Mouse (Mus musculus) fibroblast of lung, adult 2 months (primary cell): ENCODE data around the gene Trarg1.

Experiments
- DNase-seq: peaks from one replicate; pipeline ENCODE4 v3.0.0-alpha.2; 2011; ENCODE audit warnings: low read depth

The Trarg1 gene

DNA sequence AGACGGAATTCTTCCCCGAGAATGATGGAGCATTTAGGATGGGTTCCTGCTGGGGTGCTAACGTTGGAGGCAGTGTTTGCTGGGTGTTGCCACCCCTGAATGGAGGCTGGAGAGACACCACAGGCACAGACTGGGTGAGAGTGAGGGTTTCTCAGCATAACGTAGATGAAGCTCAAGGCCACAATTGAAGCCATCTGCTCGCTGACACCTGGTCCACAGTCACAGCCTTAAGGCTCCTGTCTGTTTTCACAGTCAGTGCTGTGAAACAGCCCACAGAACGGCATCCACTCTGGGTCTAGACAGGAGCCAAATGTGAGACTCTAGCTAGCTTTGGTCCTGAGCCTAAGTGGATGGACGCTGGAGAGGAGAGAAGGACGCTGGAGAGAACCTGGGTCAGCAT, 5.4 kb upstream of the Trarg1 start:
- no peak for DNase-seq

DNA sequence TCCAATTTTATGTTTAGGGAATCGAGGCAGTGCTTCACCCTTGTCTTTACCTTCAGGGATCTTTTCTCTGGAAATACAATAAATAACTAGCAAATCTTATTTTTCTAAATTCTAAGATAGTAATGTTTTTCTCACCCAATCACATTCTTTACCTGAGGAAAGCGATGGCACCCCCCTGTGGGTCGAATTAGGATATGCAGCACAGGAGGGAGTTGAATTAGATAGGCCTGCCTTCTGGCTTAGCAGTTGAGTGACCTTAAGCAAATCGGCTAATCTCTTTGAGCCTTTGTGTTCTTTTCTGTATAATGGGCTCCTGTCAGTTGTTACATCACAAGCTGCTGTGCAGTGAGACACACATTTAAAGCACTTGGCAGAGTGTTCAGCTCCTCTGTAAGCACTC, 4.9 kb upstream of the Trarg1 start:
- DNase-seq: no peak

DNA sequence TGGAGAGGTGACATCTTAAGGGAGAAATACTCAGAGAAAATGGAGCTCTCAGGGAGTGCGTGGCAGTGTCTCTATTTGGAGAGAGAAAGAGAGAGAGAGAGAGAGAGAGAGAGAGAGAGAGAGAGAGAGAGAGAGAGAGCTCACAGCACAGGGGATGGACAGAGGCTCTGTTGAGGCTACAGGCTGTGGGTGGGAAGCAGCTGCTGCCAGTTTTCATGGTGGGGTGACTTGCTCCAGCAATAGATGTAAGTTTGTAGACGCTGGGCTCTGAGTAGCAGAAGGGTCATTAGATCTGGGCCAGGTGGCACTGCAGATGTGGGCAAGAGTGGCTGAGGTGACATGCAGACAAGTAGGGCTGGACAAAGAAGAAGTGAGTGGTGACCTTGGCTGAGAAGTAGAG, 6.0 kb downstream of the Trarg1 start:
- no peak for DNase-seq

DNA sequence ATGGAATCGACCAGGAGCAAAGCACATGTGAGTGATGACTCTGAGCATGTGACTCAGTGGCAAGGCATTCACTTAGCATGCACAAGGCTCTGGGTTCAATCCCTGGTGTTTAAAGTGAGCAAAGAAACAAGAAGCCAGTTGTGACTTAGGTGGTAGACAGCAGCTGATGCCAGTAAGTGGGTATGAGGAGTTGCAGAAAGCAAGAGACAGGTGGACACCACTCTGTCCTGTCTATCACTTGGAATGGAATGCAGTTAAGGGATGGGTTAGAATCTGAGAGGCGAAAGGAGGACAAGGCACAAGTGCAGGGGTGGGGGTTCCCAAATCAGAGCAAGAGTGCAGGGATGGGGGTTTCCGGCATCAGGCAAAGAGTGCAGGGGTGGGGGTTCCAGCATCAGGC, 12.5 kb downstream of the Trarg1 start:
- DNase-seq: no peak

DNA sequence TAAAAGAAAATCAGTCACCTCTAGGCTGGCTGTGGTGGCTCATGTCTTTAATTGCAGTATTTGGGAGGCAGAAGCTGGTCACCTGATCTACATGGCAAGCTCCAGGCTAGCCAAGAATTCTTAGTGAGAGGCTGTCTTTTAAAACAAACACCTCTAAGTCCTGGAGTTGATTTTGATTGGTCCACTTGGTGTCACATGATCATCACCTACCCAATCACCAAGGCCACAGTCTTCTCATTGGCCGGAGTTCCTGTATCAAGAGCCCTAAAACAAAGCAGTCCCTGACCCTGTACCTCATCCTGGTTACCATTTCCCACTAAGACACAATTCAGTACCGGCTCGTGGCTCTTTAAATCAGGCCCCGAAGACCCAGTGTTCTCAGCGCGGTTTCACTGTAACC, 16.2 kb downstream of the Trarg1 start:
- no peak for DNase-seq

DNA sequence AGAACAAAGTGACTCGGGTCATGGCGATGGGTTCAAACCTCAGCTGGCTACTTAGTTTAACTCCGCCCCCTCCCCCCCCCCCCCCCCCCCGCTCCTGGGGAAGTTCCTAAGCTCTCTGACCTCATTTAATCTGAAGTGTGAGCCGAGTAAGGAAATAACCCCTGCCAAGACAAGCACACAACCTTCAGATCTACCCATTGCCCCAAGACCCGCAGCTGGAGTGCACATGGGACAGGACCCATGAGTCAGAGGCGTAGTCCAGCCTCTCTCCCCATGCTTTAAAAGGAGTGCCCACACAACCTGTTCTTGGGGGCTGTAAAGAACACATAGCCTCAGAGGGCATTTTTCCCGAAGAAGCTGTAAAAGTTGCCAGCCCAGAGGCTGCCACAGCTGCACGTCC, 20.0 kb downstream of the Trarg1 start:
- peak; percentile 14 for DNase-seq

DNA sequence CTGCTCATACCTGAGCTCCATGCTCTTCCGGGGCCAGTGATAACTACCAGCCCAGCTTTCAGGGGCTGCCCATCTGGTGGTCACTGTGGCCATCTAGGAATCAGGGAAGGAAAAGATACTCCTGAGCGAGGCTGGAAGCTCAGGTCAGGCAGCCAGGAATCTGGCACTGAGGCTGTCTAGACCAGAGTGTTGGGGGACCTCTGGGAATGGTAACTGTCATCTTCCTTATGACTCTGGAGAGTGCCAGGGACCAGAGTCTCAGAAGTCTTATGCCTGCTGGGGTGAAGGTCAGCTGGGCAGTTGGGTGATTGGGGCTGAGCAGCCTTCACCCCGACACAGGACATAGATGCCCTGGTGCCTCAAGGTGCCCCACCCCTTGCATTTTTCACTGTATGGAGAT, 28.0 kb downstream of the Trarg1 start:
- DNase-seq: no peak

DNA sequence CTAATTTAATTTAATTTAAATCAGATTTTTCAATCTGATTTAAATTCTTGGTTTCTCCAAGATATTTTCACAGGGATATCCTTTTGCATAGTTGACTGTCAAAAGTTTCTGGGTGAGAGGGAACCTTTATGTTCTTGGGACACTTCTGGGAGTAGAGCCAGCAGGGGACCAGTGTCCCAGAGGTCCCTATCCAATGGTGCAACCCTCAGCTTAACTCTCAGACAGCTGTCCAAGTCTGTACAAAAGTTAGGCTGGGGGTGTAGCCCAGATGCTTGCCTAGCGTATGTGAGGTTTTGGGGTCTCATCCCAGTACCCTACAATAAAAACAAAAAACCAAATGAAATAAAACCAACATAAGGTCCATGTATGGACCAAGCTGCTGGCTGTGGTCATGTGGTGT, 28.5 kb downstream of the Trarg1 start:
- no peak for DNase-seq

DNA sequence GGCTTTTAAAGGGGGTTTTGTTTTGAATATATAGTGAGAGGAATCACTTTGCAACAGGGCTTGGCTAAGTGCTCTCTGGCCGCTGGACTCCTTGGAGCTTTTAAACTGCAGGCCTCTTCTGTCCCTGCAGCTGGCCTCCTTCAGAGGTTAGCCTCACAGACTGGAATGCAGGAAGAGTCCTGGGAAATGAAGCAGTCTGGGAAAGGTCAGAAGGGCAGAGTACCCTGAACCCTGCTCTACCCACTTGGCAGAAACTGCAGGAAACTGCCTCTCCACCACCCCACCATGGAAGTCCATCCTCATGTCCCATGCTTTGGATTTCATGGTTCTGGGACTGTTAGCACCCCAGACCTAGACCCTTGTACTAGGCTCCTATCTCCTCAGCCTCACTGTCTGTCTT, 29.3 kb downstream of the Trarg1 start:
- DNase-seq: no peak

DNA sequence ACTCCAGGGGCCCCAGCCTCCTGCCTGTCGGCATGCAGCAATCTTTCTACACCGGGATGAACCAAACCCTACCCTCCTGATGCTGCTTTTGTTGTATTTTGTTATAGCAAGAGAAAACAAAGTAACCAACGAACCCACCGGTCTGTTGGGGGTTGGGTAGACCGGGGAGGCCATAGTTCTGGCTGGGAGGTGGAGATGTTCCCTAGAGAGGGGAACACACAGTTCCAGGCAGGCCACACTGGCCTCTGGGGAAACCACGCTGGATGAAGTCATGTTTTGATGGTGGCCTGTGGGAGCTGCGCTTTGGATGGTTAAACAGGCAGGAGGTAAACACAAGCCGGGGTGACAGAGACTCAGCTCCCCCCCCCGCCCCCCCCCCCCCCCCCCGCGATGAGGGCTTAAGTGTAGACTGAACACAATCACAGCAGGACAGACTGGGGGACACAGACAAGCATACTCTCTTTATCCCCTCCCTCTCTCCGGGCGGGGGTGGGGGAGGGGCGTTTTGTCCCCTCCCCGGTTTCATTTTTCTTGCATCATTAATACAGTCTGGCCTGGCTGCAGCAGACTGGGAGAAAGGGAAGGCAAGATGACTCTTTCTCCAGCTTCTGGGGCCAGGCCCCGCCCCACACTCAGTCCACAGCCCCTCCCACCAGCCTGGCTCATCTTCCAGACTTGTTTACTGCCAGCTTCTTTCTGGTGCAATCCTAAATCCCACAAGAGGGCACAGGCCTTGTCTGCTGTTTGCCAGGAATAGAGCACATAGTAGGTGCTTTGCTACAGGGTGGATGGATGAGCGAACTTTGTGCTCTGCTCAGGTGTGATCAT, 30.2 kb downstream of the Trarg1 start:
- DNase-seq: peak; percentile 31

DNA sequence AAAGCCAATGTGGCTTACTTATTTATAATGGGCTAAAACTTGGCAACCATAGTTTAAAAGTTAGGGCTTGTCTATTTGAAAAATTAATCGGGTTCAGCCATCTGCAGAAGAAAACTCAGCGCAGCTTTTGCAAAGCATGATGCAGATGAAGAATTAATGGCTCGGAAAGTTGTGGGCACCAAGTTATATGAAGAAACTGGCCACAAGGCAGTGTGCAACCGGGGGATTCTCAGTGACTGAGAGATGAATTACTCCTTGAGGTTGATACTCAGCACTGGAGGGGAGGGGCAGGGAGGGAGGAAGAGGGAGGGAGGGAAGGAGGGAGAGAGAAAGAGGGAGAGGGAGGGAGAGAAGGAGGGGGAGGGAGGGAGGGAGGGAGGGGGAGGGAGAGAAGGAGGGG, 37.4 kb downstream of the Trarg1 start:
- no peak for DNase-seq

DNA sequence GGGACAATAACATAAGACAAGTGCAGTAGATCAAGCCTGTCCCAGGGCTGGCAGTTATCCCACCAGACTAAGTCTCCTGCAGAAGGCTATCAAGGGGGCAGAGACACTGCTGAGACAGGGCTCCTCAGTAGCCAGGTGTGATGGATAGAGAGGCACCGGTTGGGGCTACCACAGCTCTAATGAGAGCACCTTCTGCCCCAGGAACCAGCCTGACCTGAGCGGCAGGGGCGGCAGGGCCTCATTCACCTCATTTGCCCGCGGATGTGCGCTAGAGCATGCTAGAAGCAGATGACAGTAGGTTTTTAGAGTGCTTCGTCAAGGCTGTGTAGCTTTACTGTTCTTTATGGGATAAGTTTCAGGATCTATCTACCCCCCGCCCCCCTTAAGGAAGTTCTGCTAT, 44.3 kb downstream of the Trarg1 start:
- DNase-seq: no peak

DNA sequence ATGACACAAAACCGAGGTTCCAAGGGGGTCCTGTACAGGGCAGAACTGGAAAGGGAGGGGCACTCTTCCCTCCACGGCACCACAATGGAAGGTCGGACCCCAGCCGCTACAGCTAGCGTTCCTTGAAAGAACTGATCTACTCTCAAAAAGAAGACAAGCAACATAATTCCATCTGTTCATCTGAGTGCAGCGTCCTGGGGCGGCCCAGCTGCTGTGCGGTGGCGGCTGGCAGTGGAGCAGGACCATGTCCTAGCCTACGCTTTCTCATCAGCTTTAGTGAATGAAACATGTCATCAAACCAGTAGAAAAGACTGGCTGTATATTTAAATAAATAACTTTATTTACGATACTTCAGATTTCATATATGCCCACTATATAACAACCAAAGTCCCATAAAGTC, 48.5 kb downstream of the Trarg1 start:
- no peak for DNase-seq

DNA sequence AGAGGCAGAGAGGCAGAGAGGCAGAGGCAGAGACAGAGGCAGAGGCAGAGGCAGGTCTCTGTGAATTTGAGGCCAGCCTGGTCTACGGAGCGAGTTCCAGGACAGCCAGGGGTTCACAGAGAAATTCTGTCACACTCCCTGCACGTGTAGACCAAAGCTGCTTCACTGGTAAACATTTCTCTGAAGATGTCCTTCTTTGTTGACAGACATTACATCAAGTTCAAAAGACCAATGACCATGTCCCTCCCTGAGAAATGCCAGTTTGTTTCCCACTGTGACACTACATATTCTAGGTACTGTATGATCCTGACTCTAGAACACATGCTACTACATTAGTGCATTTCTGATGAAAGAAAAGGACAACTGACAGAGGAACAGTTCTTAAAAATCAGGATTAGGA, 51.0 kb downstream of the Trarg1 start:
- no peak for DNase-seq

DNA sequence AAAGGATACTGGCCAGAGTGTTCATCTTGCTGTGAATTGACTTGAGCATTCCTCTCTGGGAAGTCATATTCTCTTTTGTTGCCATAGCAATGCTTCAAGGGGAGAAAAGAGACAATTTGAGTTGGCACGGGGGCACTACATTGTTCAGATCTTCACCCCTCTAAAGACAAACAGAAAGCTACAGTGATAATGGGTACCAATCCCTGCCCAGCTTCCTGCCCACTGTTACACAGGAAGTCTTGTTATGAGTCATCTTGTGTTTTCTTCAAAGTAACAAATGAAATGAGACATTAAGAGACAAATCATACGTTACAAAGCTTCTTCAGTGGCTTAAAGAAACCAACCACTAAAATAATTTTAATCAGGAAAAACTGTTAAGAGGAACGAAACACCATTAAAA, 55.0 kb downstream of the Trarg1 start:
- DNase-seq: no peak

DNA sequence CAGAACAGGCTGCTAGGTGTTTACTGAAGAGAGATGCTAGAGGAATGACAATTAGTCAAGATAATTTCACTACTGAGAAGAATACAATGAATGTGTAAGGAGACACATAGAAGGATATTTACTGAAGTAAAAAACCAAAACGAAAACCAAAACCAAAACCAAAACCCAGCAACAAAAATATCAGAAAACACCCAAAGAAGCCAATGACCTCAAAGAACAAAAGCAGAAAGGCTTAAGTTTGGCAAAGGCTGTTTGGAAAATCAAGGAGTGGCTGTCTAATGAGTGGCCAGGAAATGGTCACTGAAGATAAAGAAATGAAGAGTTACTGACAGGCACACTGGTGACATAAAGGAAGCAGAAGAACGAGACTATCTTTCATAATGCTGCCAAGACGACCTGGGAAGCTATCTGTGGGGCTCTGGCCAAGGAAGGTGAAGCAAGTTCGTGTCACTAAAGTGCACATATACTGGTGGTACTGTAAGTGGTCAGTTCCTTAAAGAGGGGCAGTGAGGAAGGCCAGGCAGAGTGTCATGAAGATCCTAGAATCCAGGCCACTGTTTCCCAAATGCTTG, 56.2 kb downstream of the Trarg1 start:
- no peak for DNase-seq

DNA sequence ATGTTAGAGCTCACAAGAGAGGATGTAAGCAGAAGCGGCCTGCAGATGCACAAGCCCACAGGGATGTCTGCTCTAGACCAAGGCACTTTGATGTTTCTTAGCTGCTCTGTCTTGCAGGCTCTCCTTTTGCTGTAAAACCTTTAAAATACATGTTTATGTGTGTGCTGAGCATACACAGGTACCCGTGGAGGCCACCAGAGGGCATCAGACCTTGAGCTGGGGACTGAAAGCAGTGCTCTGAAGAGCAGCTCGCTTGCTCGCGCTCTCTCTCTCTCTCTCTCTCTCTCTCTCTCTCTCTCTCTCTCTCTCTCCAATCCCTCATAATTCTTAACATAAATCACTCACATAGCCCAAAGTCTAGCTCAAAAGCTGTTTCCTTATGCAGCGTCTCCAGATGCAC, 59.5 kb downstream of the Trarg1 start:
- DNase-seq: no peak

DNA sequence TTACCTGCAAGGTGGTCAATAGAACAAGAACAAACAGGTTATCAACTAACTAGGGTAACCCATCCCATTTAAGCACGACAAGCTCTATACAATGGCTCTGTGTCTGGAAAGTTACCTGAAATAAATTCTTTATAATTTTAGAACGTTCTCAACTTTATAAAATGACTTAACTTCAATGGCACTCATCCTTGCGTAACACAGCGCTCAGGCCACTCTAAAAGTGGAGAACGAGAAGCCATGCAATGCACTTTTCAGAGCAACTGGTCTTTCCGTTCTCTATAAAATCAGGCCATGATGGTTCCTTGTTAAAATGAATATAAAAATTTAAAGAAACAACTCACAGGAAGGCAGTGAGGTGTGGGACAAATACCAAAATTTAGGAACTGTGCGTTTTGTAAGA, 62.9 kb downstream of the Trarg1 start:
- no peak for DNase-seq

DNA sequence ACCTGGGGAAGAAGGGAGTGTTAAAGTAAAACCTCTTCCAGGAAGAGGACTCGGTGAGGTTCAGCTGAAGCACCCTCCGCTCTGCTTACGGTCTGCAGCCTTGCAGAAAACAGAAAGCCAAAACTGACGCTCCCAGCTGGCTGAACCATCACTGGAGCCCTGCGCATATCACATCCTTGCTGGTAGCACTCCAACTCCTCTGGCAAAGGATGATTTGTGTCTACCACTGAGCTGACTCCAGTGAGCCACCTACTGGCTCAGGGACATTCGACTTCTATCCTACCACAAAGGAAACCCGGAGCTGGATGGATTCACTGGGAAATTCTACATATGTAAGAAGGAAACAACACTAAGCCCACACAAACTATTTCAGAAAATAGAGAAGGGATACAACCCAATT, 64.9 kb downstream of the Trarg1 start:
- DNase-seq: no peak

DNA sequence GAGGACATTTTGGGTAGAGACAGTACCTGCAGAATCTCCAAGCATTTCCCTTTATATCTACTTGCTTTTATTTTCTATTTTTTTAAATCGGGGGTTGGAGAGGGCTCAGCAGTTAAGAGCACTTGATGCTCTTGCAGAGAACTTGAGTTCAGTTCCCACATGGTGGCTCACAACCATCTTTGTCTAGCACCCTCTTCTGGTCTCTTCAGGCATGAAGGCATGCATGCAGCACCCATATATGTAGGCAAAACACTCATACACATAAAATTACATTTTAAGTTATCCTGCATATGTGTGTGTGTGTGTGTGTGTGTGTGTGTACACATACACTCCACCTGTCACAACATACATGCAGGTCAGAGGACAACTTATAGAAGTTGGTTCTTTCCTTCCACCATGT, 66.3 kb downstream of the Trarg1 start:
- no peak for DNase-seq
